Mouse (Mus musculus) left cerebral cortex, postnatal 14 days (tissue): ENCODE results near the gene Rpl23. TPM values are rescaled to one million over a fixed set of nuclear protein-coding genes. Genes with fewer than 3 reads are reported as not detected.

Experiments used
- DNase-seq, 2 experiments: peaks; one replicate each; pipeline ENCODE4 v3.0.0; 2021 to 2022; ENCODE audit warnings: low spot score in 2 of 2, mixed read lengths in 1 of 2
- intact Hi-C: fragments of 180-260 bp; cut with DNase I; formaldehyde crosslinking; loops from one replicate; pipeline ENCODE4 v1.15.1; 2025
- total RNA-seq, 2 experiments: library from RNA; stranded (reverse); gene quantifications; 2 replicates each; pipeline ENCODE4 v1.2.3; 2021

The Rpl23 gene
- total RNA-seq, 2 experiments from 2014 or later, result 342 to 343 TPM

- no peak for DNase-seq
- intact Hi-C loops, result no loop called here
Measured at GRCm38 (mm10) chr11:97816916-97817315, 34.7 kb upstream of the Rpl23 start.

DNA sequence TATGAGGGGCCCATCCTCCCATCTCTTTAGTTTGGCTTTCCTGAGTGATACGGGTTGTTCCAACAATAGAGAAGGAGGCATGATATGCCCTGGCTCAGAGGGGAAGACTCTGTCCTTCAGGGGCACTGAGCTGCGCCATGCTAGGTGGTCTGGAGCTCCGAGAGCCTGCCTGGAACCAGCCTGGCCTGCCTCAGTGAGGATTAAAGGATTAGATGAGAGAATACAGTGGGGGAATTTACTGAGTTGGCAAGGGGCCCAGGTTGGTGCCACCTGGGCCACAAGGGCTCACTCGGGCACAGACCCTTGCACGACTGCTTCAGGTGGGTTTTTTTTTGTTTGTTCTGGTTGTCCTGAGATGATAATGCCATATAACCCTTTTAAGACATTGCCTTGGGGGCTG is 33.9 kb upstream of the Rpl23 start:
- intact Hi-C loops, result no loop called here

GRCm38 (mm10) chr11:97815736-97816135 is 33.5 kb upstream of the Rpl23 start:
- intact Hi-C loops, result no loop called here
- DNase-seq, result no peak

More for the DNA sequence above, 33.9 kb upstream of the Rpl23 start:
- no peak for DNase-seq

- no peak for DNase-seq
- intact Hi-C loops, result no loop called here
Measured at GRCm38 (mm10) chr11:97813746-97814515, 31.7 kb upstream of the Rpl23 start.

DNA sequence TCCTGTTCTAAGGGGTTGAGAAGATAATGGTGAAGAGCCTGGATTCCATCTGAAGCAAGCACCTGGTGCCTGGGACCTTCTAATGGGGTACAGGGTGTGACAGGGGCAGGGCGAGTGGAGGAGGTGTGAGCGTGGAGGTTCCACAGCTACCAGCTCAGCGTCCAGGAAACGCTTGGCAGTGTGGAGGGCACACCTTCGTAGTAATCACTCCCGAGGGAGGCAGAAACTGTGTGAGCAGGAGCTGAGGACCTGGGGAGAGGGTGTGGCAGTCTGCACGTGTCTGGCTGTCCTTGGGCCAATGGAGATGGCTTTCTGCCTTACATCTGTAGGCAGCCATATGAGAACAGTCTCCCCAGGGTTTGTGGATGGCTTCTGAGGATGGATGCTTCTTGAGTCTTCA is 30.8 kb upstream of the Rpl23 start:
- DNase-seq, result no peak
- intact Hi-C loops, result no loop called here

GRCm38 (mm10) chr11:97812491-97812921 is 30.3 kb upstream of the Rpl23 start:
- peak; percentile 59 to 67 for DNase-seq

DNA sequence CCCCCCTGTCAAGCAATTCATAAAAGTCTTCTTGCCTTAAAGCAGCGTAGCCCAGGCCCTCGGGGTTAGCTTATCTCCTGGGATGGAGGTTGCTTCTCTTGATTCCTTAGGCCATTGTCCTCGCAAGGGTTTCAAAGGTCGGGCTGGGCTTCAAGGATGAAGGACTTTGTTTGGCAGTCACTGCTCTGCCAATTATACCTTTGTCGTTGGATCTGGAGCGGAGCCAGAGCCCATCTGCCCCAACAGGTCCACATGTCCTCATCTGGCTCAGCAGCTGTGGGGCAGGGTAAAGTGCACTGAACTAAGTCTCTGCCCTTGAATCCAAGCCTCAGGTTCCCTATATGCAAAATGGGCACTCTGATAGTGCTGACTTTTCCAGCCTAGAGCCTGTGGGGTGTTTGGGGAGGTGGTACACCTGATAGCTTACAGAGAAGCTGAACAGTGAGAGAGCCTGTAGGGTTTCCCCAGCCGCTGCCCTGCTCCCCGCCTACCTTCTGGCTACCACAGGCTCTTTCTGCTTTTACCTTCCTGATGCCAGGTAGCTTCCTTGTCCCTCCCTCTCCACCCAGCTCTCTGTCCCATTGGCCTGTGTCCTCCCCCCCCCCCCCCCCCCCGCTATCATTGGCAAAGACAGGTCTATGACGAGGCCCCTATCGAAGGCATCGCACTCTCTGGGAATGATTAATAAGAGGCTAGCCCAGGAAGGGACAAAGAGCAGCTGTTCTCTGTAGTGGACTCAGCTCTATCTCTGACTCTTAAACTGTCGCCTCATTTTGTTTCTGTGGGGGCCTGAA is 29.5 kb upstream of the Rpl23 start:
- no peak for DNase-seq
- intact Hi-C loops, result no loop called here

More at GRCm38 (mm10) chr11:97812491-97812921, 30.3 kb upstream of the Rpl23 start:
- intact Hi-C loops, result no loop called here

DNA sequence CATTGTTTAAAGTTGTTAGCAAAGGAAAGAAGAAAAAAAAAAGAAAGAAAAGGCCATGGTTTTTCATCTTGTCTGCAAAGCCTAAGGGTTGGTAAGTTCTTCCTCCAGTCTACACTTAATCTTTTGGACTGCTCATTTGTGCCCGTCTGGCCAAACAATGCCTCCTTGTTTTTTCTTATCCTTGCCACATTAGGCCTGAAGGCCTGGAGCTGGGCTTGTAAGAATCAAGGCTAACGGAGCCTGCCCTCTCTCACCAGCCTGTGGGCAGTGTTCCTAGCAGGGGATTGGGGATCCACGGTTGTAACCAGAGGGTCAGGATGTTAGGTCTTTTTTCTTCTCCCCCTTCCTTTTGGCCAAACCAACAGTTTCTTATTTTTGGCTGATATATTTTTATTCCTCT is 28.7 kb upstream of the Rpl23 start:
- intact Hi-C loops, result no loop called here
- no peak for DNase-seq

DNA sequence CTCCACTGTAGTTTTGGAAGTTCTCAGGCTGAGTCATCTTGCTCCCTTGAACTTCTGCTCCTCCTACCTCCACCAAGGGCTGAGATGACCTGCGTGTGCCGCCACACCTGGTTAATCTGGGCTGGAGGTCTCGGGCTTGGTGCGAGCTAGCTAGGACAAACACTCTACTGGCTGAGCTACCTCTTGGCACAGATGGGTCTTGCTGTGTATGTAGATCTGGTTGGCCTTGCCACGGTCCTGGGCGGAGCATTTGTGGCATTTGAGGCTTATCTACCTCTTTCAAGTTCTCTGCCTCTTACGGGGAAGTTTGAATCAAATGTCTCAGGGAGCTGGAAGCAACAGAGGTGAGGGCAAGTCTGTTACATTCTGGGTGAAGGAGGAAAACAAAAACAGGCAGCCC is 28.1 kb upstream of the Rpl23 start:
- intact Hi-C loops, result no loop called here
- no peak for DNase-seq

DNA sequence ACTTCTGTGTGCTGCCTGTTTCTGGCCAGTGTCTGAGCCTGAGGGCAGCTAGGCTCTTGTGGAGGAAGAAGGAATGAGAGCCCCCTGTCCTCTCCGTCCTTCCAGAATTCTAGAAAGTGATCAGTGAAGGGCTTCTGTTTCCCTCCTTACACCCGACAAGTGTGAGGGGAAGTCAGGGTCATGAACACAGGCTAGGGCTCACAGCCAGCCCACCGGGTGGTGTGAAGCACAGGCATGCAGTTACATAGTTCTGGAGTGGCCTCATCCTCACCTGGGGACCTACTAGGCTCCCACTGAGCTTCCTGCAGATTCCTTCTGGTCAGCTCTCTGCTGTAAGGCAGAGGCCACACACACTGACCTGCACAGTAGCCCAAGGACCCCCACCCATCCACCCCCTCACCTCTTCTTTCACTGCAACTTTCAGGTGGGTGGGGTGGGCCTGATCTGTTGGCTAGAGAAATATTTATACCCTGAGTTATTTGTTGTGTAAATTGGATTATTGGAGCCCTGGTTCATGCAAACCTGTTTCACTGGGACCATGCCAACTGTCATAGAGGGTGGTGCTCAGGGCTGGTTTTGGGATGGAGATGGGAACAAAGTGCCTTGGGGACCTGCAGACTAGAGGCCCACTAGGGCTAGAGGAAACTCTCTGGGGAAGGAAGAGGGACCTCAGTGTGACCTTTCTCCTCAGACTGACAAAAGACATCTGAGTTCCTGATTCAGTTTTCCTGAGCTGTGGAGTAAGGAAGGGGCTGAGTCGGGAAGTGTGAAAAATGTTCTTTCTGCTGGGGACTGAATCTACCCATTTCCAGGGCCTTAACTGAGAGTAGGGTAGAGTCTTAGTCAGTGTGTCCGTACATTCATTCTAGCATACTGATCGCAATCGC is 27.2 kb upstream of the Rpl23 start:
- no peak for DNase-seq
- intact Hi-C loops, result no loop called here

GRCm38 (mm10) chr11:97808621-97809234 is 26.5 kb upstream of the Rpl23 start:
- intact Hi-C loops, result no loop called here
- DNase-seq, result no peak

DNA sequence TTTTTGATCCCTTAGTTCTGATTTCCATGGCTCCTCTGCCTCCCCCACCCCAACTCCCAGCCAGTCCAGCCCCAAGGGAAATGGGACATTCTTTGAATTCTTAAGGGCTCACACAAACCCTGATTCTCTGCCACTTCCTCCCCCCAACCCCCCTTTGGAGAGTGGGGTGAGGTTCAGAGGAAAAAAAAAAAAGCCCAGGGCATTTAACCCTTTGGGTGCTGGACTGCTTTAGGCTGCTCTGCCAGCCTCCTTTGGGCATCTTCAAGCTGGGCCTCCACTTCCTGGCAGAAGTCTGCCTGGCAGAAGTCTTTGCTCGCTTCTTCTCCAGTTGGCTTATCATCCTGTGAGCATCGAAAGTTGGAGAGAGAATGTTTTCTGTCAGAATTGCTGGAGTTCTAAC is 25.9 kb upstream of the Rpl23 start:
- intact Hi-C loops, result no loop called here
- no peak for DNase-seq

- DNase-seq, result no peak
- intact Hi-C loops, result no loop called here
Measured at GRCm38 (mm10) chr11:97807626-97808025, 25.4 kb upstream of the Rpl23 start.

DNA sequence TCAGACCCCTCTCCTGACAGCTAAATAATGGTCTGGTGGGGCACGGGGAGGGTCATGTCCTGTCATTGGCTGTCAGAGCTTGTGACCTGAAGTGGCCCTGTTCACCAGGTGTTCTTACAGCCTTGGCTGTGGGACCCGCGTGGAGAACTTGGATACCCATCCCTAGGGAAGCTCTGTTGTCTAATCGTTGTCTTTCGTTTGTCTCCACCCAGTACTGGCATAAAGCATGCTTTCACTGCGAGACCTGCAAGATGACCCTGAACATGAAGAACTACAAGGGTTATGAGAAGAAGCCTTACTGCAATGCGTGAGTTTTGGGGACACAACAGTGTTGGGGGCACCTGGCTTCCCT is 24.4 kb upstream of the Rpl23 start:
- intact Hi-C loops, result no loop called here

DNA sequence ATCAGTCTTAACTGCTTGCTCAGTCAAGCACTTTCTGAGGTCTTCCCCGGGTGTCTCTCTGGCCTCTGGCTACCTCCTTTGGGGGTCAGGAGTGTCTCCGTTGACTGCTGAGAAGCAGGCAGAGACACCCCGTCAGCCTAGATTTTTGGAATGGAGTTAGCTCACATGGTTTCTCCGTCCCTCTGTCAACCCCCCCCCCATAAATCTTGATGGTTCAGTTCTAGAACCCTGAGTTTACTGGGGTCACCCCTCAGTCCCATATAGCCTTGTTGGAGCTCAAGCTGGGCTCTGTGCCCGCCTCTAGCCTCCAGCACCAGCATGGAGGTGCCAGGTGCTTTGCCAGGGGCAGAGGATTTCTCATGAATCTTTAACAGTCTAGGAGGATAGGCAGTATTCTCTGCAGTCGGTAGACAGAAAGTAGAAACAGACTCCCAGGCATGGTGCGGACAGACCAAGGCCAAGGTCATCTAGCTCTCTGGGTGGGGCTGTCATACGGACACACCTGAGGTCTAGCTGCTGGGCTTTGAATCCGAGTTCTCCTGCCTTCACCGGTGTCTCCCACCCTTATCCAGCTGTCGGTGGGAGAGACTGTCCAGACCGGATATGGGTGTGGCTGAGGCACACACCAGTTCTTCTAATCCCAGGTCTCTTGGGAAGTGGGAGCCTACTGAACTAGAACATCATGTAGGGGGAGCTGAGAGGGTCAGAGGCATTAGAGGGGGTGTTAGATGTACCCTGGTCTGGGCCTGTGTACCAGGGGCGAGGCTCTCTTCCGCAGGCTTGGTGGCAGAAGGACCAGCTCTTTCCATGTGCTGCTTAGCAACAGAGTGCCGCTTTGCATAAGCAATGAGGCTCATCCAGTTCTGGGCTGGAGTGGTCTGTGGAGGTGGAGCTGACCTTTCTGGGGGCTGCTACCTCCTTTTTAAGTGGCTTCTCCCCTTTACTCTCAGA is 23.7 kb upstream of the Rpl23 start:
- intact Hi-C loops, result no loop called here
- DNase-seq, result no peak

More for the DNA sequence above, 24.4 kb upstream of the Rpl23 start:
- no peak for DNase-seq

DNA sequence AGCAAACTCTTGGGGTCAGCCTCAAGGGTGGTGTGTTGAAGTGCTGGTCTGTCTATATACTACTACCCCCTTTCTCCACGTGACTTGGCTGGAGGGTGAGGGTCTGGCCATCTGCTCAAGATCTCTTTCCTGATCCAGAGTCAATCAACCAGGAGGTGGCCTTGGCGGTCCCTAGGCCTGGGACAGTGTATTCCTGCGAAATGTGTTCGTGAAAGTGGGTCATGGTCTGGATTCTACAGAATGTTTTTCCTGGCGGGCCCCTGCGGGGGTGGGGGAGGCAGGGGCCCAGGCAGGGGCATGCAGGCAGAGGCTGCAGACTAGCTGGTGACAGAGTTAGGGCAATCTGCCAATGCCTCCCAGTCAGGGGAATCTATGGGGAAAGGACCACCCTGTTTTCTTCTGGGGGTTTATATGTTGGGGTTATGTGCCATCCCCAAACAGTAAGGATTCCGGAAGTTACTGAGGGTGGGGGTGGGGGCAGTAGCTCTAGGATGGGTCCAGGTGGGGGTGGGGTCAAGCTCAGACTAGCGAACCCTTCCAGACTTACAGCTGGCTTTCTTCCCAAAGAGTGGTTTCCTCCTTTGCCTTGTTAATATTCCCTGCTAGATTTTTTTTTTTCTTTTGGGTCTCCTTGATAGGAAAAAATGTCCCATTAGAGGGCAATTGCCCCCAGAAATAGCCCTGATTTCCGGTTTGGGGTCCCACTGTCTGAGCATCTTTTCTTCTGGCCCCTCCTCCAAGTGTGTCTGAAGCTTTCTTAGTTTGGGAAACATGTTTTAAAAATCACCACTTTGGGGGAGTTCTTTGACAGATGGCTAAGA is 22.8 kb upstream of the Rpl23 start:
- DNase-seq, result no peak
- intact Hi-C loops, result no loop called here

GRCm38 (mm10) chr11:97803847-97804246 is 21.6 kb upstream of the Rpl23 start:
- intact Hi-C loops, result no loop called here
- no peak for DNase-seq

GRCm38 (mm10) chr11:97802495-97802894 is 20.3 kb upstream of the Rpl23 start:
- intact Hi-C loops, result no loop called here
- no peak for DNase-seq
